11 mouse cellular contexts compared by ENCODE assay signal in genomic region chr9:118761953-118762590, GRCm38 (mm10).
A peak's percentile ranks its signal among the peaks of the same experiment; 100 is the strongest.
DNase-seq lines count a peak whose midpoint lies in the region; ATAC-seq lines count a peak whose summit lies in the region.
"Had no signal": no experiment of that assay in that cellular context is flagged by ENCODE, and none has a peak within 500 bp of the region (broad histone marks: within the 10 kb centered on the region; RNA-seq: fewer than 3 reads in every experiment).

No protein-coding gene starts in this region.

- H3K4me1 ChIP-seq in embryonic facial prominence, embryonic 10.5 days: peaks cover 73% of the 10 kb centered on the region
- peaks cover 33% of the 10 kb centered on the region for H3K4me1 ChIP-seq in heart, embryonic 15.5 days (replicated peaks)

- no peak overlapping the region for H3K4me3 ChIP-seq in embryonic facial prominence, embryonic 10.5 days
- H3K4me3 ChIP-seq in heart, embryonic 15.5 days: no peak overlapping the region
- H3K4me3 ChIP-seq: forebrain, embryonic 12.5 days; neural tube, embryonic 12.5 days had no signal

- peak overlapping the region; percentile 75; the same call in 1 of the 2 replicates for H3K27ac ChIP-seq in embryonic facial prominence, embryonic 10.5 days (replicated peaks)
- H3K27ac ChIP-seq in heart, embryonic 15.5 days: 0 out of 2 replicates have a peak overlapping the region, but pooled peaks have one; percentile 25
- H3K27ac ChIP-seq: neural tube, embryonic 12.5 days had no signal

- WGBS in embryonic facial prominence, embryonic 10.5 days: 45% methylated on average over 8 of the region's 8 CpGs
- 64% methylated on average over 8 of the region's 8 CpGs for WGBS in heart, embryonic 15.5 days

- H3K4me2 ChIP-seq in heart, embryonic 15.5 days: no peak overlapping the region
- H3K4me2 ChIP-seq: forebrain, embryonic 12.5 days; neural tube, embryonic 12.5 days had no signal

- H3K36me3 ChIP-seq in embryonic facial prominence, embryonic 10.5 days (replicated peaks): peaks cover 3% of the 10 kb centered on the region; the same call in 1 of the 2 replicates
- no peaks in the 10 kb centered on the region for H3K36me3 ChIP-seq in heart, embryonic 15.5 days
- H3K36me3 ChIP-seq: forebrain, embryonic 12.5 days; neural tube, embryonic 12.5 days had no signal

- no peak for ATAC-seq in heart, embryonic 15.5 days (replicated peaks; ENCODE audit: insufficient number of reproducible peaks, insufficient read depth, low FRiP score, low read depth)
- ATAC-seq: liver, postnatal 0 days had no signal

- intact Hi-C loops in gastrocnemius, postnatal 14 days (cut with DNase I; ENCODE audit: low total_unique reads): no loop called here
- intact Hi-C loops in left cerebral cortex, postnatal 4 days (cut with DNase I): no loop called here
- intact Hi-C loops in left cerebral cortex, postnatal 36 days (cut with DNase I): no loop called here

- H3K9ac ChIP-seq in heart, embryonic 15.5 days: no peak overlapping the region
- H3K9ac ChIP-seq: forebrain, embryonic 12.5 days; liver, postnatal 0 days; neural tube, embryonic 12.5 days had no signal

- no peaks in the 10 kb centered on the region; the same call in 1 of the 2 replicates for H3K9me3 ChIP-seq in embryonic facial prominence, embryonic 10.5 days
- no peaks in the 10 kb centered on the region for H3K9me3 ChIP-seq in heart, embryonic 15.5 days (replicated peaks)
- H3K9me3 ChIP-seq: forebrain, embryonic 12.5 days; neural tube, embryonic 12.5 days had no signal

- peak; percentile 37 for DNase-seq in gastrocnemius, postnatal 25 days
- no peak for DNase-seq in gastrocnemius, postnatal 14 days
- DNase-seq in left cerebral cortex, postnatal 4 days: peak; percentile 9
- no peak for DNase-seq in left cerebral cortex, postnatal 36 days (ENCODE audit: low spot score in 2 of 2)
- DNase-seq in embryonic facial prominence, embryonic 10.5 days (ENCODE audit: low spot score): peak; percentile 23
- no peak for DNase-seq in yolk sac, embryonic 10.5 days (ENCODE audit: low spot score)
- DNase-seq in MN1 (ENCODE audit: low spot score): no peak

- no peaks in the 10 kb centered on the region for H3K27me3 ChIP-seq in embryonic facial prominence, embryonic 10.5 days (replicated peaks; ENCODE audit: low read depth, poor library complexity, severe bottlenecking)
- no peaks in the 10 kb centered on the region for H3K27me3 ChIP-seq in heart, embryonic 15.5 days
- H3K27me3 ChIP-seq: neural tube, embryonic 12.5 days had no signal

Comparison
In these comparisons a context has a peak if more than half of its experiments do, and no peak if none do; other contexts are left out.
1. DNase-seq: peak in gastrocnemius, postnatal 25 days (single experiment), left cerebral cortex, postnatal 4 days (single experiment) and embryonic facial prominence, embryonic 10.5 days (single experiment); none in gastrocnemius, postnatal 14 days (single experiment), left cerebral cortex, postnatal 36 days (0 of 2), yolk sac, embryonic 10.5 days (single experiment) and MN1 (single experiment).